Mouse (Mus musculus) midbrain, embryonic 13.5 days (tissue): ENCODE results near the gene Il33. TPM values are rescaled to one million over a fixed set of nuclear protein-coding genes. Genes with fewer than 3 reads are reported as not detected.

Source experiments
- ATAC-seq: fragments of 200-750 bp; cut with Nextera tagmentation; 2 replicates; pipeline ENCODE4 v1.8.0; 2017; ENCODE audit warnings: mild to moderate bottlenecking, moderate TSS enrichment, moderate library complexity
- H3K27ac ChIP-seq: fragments of 300-500 bp; sonication (generic); 2 replicates; pipeline ENCODE4 v1.5.1; 2015; ENCODE audit warnings: inconsistent platforms, mild to moderate bottlenecking, moderate library complexity
- H3K27me3 ChIP-seq: fragments of 300-500 bp; sonication (generic); 2 replicates; pipeline ENCODE4 v1.6.1; 2015; ENCODE audit warnings: mild to moderate bottlenecking, inconsistent platforms
- H3K36me3 ChIP-seq: fragments of 300-500 bp; sonication (generic); 2 replicates; pipeline ENCODE4 v1.6.1; 2015; ENCODE audit warnings: mild to moderate bottlenecking, inconsistent platforms
- H3K4me1 ChIP-seq: fragments of 300-500 bp; sonication (generic); replicated peaks from 2 replicates; pipeline ENCODE4 v1.6.1; 2015; ENCODE audit warnings: inconsistent platforms
- H3K4me2 ChIP-seq: fragments of 300-500 bp; sonication (generic); replicated peaks from 2 replicates; pipeline ENCODE4 v1.6.1; 2015; ENCODE audit warnings: moderate library complexity, mild to moderate bottlenecking, inconsistent platforms
- H3K4me3 ChIP-seq: fragments of 300-500 bp; sonication (generic); replicated peaks from 2 replicates; pipeline ENCODE4 v1.5.1; 2015; ENCODE audit warnings: mild to moderate bottlenecking, inconsistent platforms
- H3K9ac ChIP-seq: fragments of 300-500 bp; sonication (generic); replicated peaks from 2 replicates; pipeline ENCODE4 v1.6.1; 2015; ENCODE audit warnings: mild to moderate bottlenecking, inconsistent platforms
- H3K9me3 ChIP-seq: fragments of 300-500 bp; sonication (generic); 2 replicates; pipeline ENCODE4 v1.6.1; 2016; ENCODE audit warnings: mild to moderate bottlenecking, inconsistent platforms
- WGBS: fragments of 180-500 bp; shearing (Covaris S2); methylation state at CpG from one replicate; pipeline ENCODE4 v1.1.7; 2015; 5-methylcytosine and 5-hydroxymethylcytosine counted together
- polyA plus RNA-seq: library from polyadenylated mRNA; unstranded; fragments of >200 nt; fragmentation: Nextera tagmentation; extraction: Ambion mirVana; gene quantifications from 2 replicates; pipeline ENCODE4 v1.2.1, GENCODE M21; 2015

Gene Il33
- 0.22 and 0.68 TPM in 2 replicates for polyA plus RNA-seq

GRCm38 (mm10) chr19:29924638-29925258, at the start of gene Il33:
TSS of gene Il33 (plus strand) at chr19:29925114.
- WGBS: 77% methylated on average over 10 of the region's 10 CpGs
- no peaks in the 10 kb centered on the region for H3K4me1 ChIP-seq
- no peak within 1 kb of the TSS for H3K9ac ChIP-seq
- H3K36me3 ChIP-seq: no peaks in the 10 kb centered on the region
- H3K9me3 ChIP-seq: no peaks in the 10 kb centered on the region
- H3K4me3 ChIP-seq: no peak within 1 kb of the TSS
- H3K27me3 ChIP-seq: no peaks in the 10 kb centered on the region
- H3K4me2 ChIP-seq: no peak within 1 kb of the TSS
- ATAC-seq: no peak
- H3K27ac ChIP-seq: no peak within 1 kb of the TSS

- no peak for ATAC-seq
- Histone ChIP-seq H3K4me2 (no peak overlapping the region), H3K4me1 (no peaks in the 10 kb centered on the region), H3K9me3 (no peaks in the 10 kb centered on the region), H3K9ac (no peak overlapping the region), H3K27ac (no peak overlapping the region), H3K4me3 (no peak overlapping the region), H3K36me3 (no peaks in the 10 kb centered on the region), H3K27me3 (no peaks in the 10 kb centered on the region)
- 81% methylated on average over 10 of the region's 10 CpGs for WGBS
Observed at GRCm38 (mm10) chr19:29877422-29878291, 47.3 kb upstream of the Il33 start.

- no peaks in the 10 kb centered on the region for H3K4me1 ChIP-seq
- no peak overlapping the region for H3K4me2 ChIP-seq
- no peaks in the 10 kb centered on the region for H3K27me3 ChIP-seq
- H3K36me3 ChIP-seq: no peaks in the 10 kb centered on the region
- H3K9me3 ChIP-seq: no peaks in the 10 kb centered on the region
- no peak overlapping the region for H3K9ac ChIP-seq
- WGBS: 86% methylated on average over 8 of the region's 8 CpGs
- no peak overlapping the region for H3K4me3 ChIP-seq
- no peak for ATAC-seq
- H3K27ac ChIP-seq: no peak overlapping the region
Observed at GRCm38 (mm10) chr19:29878896-29879504, 45.9 kb upstream of the Il33 start.

- WGBS: 86% methylated on average over 4 of the region's 4 CpGs
- no peaks in the 10 kb centered on the region for H3K27me3 ChIP-seq
- no peak overlapping the region for H3K4me3 ChIP-seq
- H3K27ac ChIP-seq: no peak overlapping the region
- no peaks in the 10 kb centered on the region for H3K9me3 ChIP-seq
- H3K36me3 ChIP-seq: no peaks in the 10 kb centered on the region
- H3K4me2 ChIP-seq: no peak overlapping the region
- ATAC-seq: no peak
- H3K9ac ChIP-seq: no peak overlapping the region
- no peaks in the 10 kb centered on the region for H3K4me1 ChIP-seq
Observed at GRCm38 (mm10) chr19:29880918-29881317, 44.0 kb upstream of the Il33 start.

GRCm38 (mm10) chr19:29882696-29883095, 42.2 kb upstream of the Il33 start:
- no peaks in the 10 kb centered on the region for H3K36me3 ChIP-seq
- H3K9ac ChIP-seq: no peak overlapping the region
- H3K4me1 ChIP-seq: no peaks in the 10 kb centered on the region
- 95% methylated on average over 3 of the region's 3 CpGs for WGBS
- no peak for ATAC-seq
- no peaks in the 10 kb centered on the region for H3K9me3 ChIP-seq
- H3K4me2 ChIP-seq: no peak overlapping the region
- H3K27ac ChIP-seq: no peak overlapping the region
- no peak overlapping the region for H3K4me3 ChIP-seq
- H3K27me3 ChIP-seq: no peaks in the 10 kb centered on the region

GRCm38 (mm10) chr19:29885548-29885947, 39.4 kb upstream of the Il33 start:
- Histone ChIP-seq H3K4me3 (no peak overlapping the region), H3K36me3 (no peaks in the 10 kb centered on the region), H3K9ac (no peak overlapping the region), H3K4me2 (no peak overlapping the region), H3K27me3 (no peaks in the 10 kb centered on the region), H3K27ac (no peak overlapping the region), H3K4me1 (no peaks in the 10 kb centered on the region), H3K9me3 (no peaks in the 10 kb centered on the region)
- ATAC-seq: no peak
- WGBS: 96% methylated on average over 6 of the region's 6 CpGs

GRCm38 (mm10) chr19:29887476-29887875, 37.4 kb upstream of the Il33 start:
- H3K4me1 ChIP-seq: no peaks in the 10 kb centered on the region
- WGBS: 93% methylated on average over 2 of the region's 2 CpGs
- no peak for ATAC-seq
- H3K27me3 ChIP-seq: no peaks in the 10 kb centered on the region
- H3K27ac ChIP-seq: no peak overlapping the region
- H3K36me3 ChIP-seq: no peaks in the 10 kb centered on the region
- H3K4me3 ChIP-seq: no peak overlapping the region
- no peaks in the 10 kb centered on the region for H3K9me3 ChIP-seq
- no peak overlapping the region for H3K9ac ChIP-seq
- H3K4me2 ChIP-seq: no peak overlapping the region

GRCm38 (mm10) chr19:29888946-29889345, 36.0 kb upstream of the Il33 start:
- H3K36me3 ChIP-seq: no peaks in the 10 kb centered on the region
- WGBS: 86% methylated on average over 6 of the region's 6 CpGs
- no peaks in the 10 kb centered on the region for H3K4me1 ChIP-seq
- H3K9me3 ChIP-seq: no peaks in the 10 kb centered on the region
- H3K4me2 ChIP-seq: no peak overlapping the region
- H3K4me3 ChIP-seq: no peak overlapping the region
- H3K9ac ChIP-seq: no peak overlapping the region
- H3K27me3 ChIP-seq: no peaks in the 10 kb centered on the region
- no peak for ATAC-seq
- no peak overlapping the region for H3K27ac ChIP-seq

GRCm38 (mm10) chr19:29891981-29892380, 32.9 kb upstream of the Il33 start:
- 88% methylated on average over 4 of the region's 4 CpGs for WGBS
- Histone ChIP-seq H3K36me3 (no peaks in the 10 kb centered on the region), H3K27me3 (no peaks in the 10 kb centered on the region), H3K9me3 (no peaks in the 10 kb centered on the region), H3K9ac (no peak overlapping the region), H3K4me2 (no peak overlapping the region), H3K27ac (no peak overlapping the region), H3K4me3 (no peak overlapping the region), H3K4me1 (0 out of 2 replicates have a peak, but pooled peaks cover 5% of the 10 kb centered on the region)
- ATAC-seq: no peak

- Histone ChIP-seq H3K9ac (no peak overlapping the region), H3K4me3 (no peak overlapping the region), H3K9me3 (no peaks in the 10 kb centered on the region), H3K4me1 (0 out of 2 replicates have a peak, but pooled peaks cover 5% of the 10 kb centered on the region), H3K27ac (no peak overlapping the region), H3K4me2 (no peak overlapping the region), H3K36me3 (no peaks in the 10 kb centered on the region), H3K27me3 (no peaks in the 10 kb centered on the region)
- WGBS: 84% methylated on average over 6 of the region's 6 CpGs
- ATAC-seq: no peak
Observed at GRCm38 (mm10) chr19:29892786-29893185, 32.1 kb upstream of the Il33 start.

GRCm38 (mm10) chr19:29893718-29894273, 31.1 kb upstream of the Il33 start:
- H3K4me3 ChIP-seq: no peak overlapping the region
- H3K36me3 ChIP-seq: no peaks in the 10 kb centered on the region
- H3K27ac ChIP-seq: no peak overlapping the region
- 0 out of 2 replicates have a peak, but pooled peaks cover 5% of the 10 kb centered on the region for H3K4me1 ChIP-seq
- WGBS: 69% methylated on average over 4 of the region's 4 CpGs
- no peak overlapping the region for H3K9ac ChIP-seq
- H3K9me3 ChIP-seq: no peaks in the 10 kb centered on the region
- H3K4me2 ChIP-seq: no peak overlapping the region
- no peaks in the 10 kb centered on the region for H3K27me3 ChIP-seq
- ATAC-seq: no peak

GRCm38 (mm10) chr19:29894381-29894780, 30.5 kb upstream of the Il33 start:
- Histone ChIP-seq H3K27ac (no peak overlapping the region), H3K4me1 (0 out of 2 replicates have a peak, but pooled peaks cover 5% of the 10 kb centered on the region), H3K36me3 (no peaks in the 10 kb centered on the region), H3K4me2 (no peak overlapping the region), H3K9me3 (no peaks in the 10 kb centered on the region), H3K4me3 (no peak overlapping the region), H3K27me3 (no peaks in the 10 kb centered on the region), H3K9ac (no peak overlapping the region)
- WGBS: 85% methylated on average over 12 of the region's 12 CpGs
- no peak for ATAC-seq
